Mouse (Mus musculus) MN1 (cell line): ENCODE data around the gene Nbl1.

ENCODE experiments used
- DNase-seq: peaks from one replicate; pipeline ENCODE4 v3.0.0-alpha.2; 2016; ENCODE audit warnings: low spot score

Nbl1 gene

GRCm38 (mm10) chr4:139064831-139065230 lies 28.0 kb downstream of the Nbl1 start:
- DNase-seq, result no peak

- DNase-seq, result no peak
Measured at GRCm38 (mm10) chr4:139059569-139059968, 33.2 kb downstream of the Nbl1 start.

- DNase-seq, result no peak
Measured at GRCm38 (mm10) chr4:139058029-139058428, 34.8 kb downstream of the Nbl1 start.

- no peak for DNase-seq
Measured at GRCm38 (mm10) chr4:139057291-139057690, 35.5 kb downstream of the Nbl1 start.

GRCm38 (mm10) chr4:139055744-139056143 lies 37.0 kb downstream of the Nbl1 start:
- DNase-seq, result no peak

- DNase-seq, result peak; percentile 83
Measured at GRCm38 (mm10) chr4:139055336-139055735, 37.5 kb downstream of the Nbl1 start.

GRCm38 (mm10) chr4:139054300-139054923 lies 38.4 kb downstream of the Nbl1 start:
- DNase-seq, result peak; percentile 74

- DNase-seq, result no peak
Measured at GRCm38 (mm10) chr4:139053391-139053790, 39.4 kb downstream of the Nbl1 start.

- no peak for DNase-seq
Measured at GRCm38 (mm10) chr4:139052796-139053195, 40.0 kb downstream of the Nbl1 start.

- DNase-seq, result no peak
Measured at GRCm38 (mm10) chr4:139048518-139048917, 44.3 kb downstream of the Nbl1 start.

- DNase-seq, result no peak
Measured at GRCm38 (mm10) chr4:139046354-139046753, 46.4 kb downstream of the Nbl1 start.

- no peak for DNase-seq
Measured at GRCm38 (mm10) chr4:139044566-139044965, 48.2 kb downstream of the Nbl1 start.

- no peak for DNase-seq
Measured at GRCm38 (mm10) chr4:139043600-139043999, 49.2 kb downstream of the Nbl1 start.

- no peak for DNase-seq
Measured at GRCm38 (mm10) chr4:139042611-139043010, 50.2 kb downstream of the Nbl1 start.

GRCm38 (mm10) chr4:139040084-139040839 lies 52.5 kb downstream of the Nbl1 start:
- DNase-seq, result peak; percentile 94

GRCm38 (mm10) chr4:139037795-139038607 lies 54.8 kb downstream of the Nbl1 start:
- DNase-seq, result peak; percentile 71

- DNase-seq, result no peak
Measured at GRCm38 (mm10) chr4:139035799-139036198, 57.0 kb downstream of the Nbl1 start.

- no peak for DNase-seq
Measured at GRCm38 (mm10) chr4:139034942-139035341, 57.9 kb downstream of the Nbl1 start.

- peak; percentile 59 for DNase-seq
Measured at GRCm38 (mm10) chr4:139034540-139034939, 58.3 kb downstream of the Nbl1 start.

- DNase-seq, result no peak
Measured at GRCm38 (mm10) chr4:139034010-139034367, 58.8 kb downstream of the Nbl1 start.

- DNase-seq, result no peak
Measured at GRCm38 (mm10) chr4:139033263-139034009, 59.4 kb downstream of the Nbl1 start.

GRCm38 (mm10) chr4:139032521-139032920 lies 60.3 kb downstream of the Nbl1 start:
- no peak for DNase-seq
